Mouse (Mus musculus) hindbrain, embryonic 11.5 days (tissue): ENCODE measurements around the gene Rnasek. TPM values are rescaled to one million over a fixed set of nuclear protein-coding genes. Genes with fewer than 3 reads are reported as not detected.

ENCODE experiments used
- ATAC-seq: fragments of 200-750 bp; cut with Nextera tagmentation; 2 replicates; pipeline ENCODE4 v1.8.0; 2017; ENCODE audit warnings: mild to moderate bottlenecking, moderate TSS enrichment, moderate library complexity; ENCODE audit not compliant: low FRiP score
- DNase-seq: peaks from one replicate; pipeline ENCODE4 v3.0.0-alpha.2; 2015; ENCODE audit warnings: low spot score
- H3K27ac ChIP-seq: fragments of 300-500 bp; sonication (generic); 2 replicates; pipeline ENCODE4 v1.5.1; 2014; ENCODE audit warnings: mild to moderate bottlenecking, low read depth, low read length
- H3K27me3 ChIP-seq: fragments of 300-500 bp; sonication (generic); 2 replicates; pipeline ENCODE4 v1.6.1; 2014; ENCODE audit warnings: mild to moderate bottlenecking, low read length, moderate library complexity, mixed read lengths; ENCODE audit not compliant: control insufficient read depth, insufficient read depth
- H3K36me3 ChIP-seq: fragments of 300-500 bp; sonication (generic); 2 replicates; pipeline ENCODE4 v1.6.1; 2014; ENCODE audit warnings: mild to moderate bottlenecking, low read length, moderate library complexity, mixed read lengths; ENCODE audit not compliant: control insufficient read depth, insufficient read depth
- H3K4me1 ChIP-seq: fragments of 300-500 bp; sonication (generic); replicated peaks from 2 replicates; pipeline ENCODE4 v1.6.1; 2014; ENCODE audit warnings: low read length, mixed read lengths; ENCODE audit not compliant: control insufficient read depth, insufficient read depth
- H3K4me2 ChIP-seq: fragments of 300-500 bp; sonication (generic); replicated peaks from 2 replicates; pipeline ENCODE4 v1.6.1; 2014; ENCODE audit warnings: mild to moderate bottlenecking, low read depth, low read length
- H3K4me3 ChIP-seq: fragments of 300-500 bp; sonication (generic); 2 replicates; pipeline ENCODE4 v1.5.1; 2014; ENCODE audit warnings: low read depth, low read length
- H3K9ac ChIP-seq: fragments of 300-500 bp; sonication (generic); 2 replicates; pipeline ENCODE4 v1.6.1; 2014; ENCODE audit warnings: low read depth, low read length
- H3K9me3 ChIP-seq: fragments of 300-500 bp; sonication (generic); 2 replicates; pipeline ENCODE4 v1.6.1; 2016; ENCODE audit warnings: low read length; ENCODE audit not compliant: control insufficient read depth
- WGBS: fragments of 180-500 bp; shearing (Covaris S2); extraction: QIAGEN DNeasy Blood & Tissue Kit; methylation state at CpG from one replicate; pipeline ENCODE4 v1.1.7; 2014; 5-methylcytosine and 5-hydroxymethylcytosine counted together
- polyA plus RNA-seq: library from polyadenylated mRNA; unstranded; fragments of >200 nt; fragmentation: Nextera tagmentation; extraction: Ambion mirVana; gene quantifications from 2 replicates; pipeline ENCODE4 v1.2.1, GENCODE M21; 2014

The Rnasek gene
- polyA plus RNA-seq, 1 experiment from 2014 or later = 146 TPM

DNA sequence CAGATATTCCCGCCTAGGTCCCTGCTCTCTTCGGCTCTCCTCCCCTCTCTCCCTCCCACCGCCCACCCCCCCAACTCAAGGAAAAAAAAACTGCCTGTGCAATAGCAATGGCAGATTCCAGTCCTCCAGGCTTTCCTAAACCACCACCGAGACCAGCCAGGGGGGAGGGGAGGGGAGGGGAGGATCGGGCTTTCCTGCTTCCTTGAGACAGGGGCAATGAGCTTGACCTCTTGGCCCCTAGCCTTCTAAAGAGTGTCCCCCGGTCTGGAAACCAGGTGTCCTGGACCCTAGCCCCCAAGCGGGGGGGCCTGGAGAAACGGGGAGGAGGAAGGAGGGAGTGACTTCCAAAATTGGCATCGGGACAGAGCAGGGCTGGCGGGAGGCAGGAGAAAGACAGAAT is 7.1 kb downstream of the Rnasek start:
- H3K9ac ChIP-seq = peak overlapping the region; percentile 35; the same call in 1 of the 2 replicates
- peak overlapping the region; percentile 12; the same call in 1 of the 2 replicates for H3K4me3 ChIP-seq
- DNase-seq (peak; percentile 73), ATAC-seq (no peak)
- peaks cover 9% of the 10 kb centered on the region for H3K4me1 ChIP-seq
- WGBS = 5% methylated on average over 7 of the region's 10 CpGs
- no peaks in the 10 kb centered on the region for H3K36me3 ChIP-seq
- no peaks in the 10 kb centered on the region for H3K9me3 ChIP-seq
- H3K27ac ChIP-seq = no peak overlapping the region
- peaks cover 27% of the 10 kb centered on the region for H3K27me3 ChIP-seq
- H3K4me2 ChIP-seq = peak overlapping the region; percentile 40

DNA sequence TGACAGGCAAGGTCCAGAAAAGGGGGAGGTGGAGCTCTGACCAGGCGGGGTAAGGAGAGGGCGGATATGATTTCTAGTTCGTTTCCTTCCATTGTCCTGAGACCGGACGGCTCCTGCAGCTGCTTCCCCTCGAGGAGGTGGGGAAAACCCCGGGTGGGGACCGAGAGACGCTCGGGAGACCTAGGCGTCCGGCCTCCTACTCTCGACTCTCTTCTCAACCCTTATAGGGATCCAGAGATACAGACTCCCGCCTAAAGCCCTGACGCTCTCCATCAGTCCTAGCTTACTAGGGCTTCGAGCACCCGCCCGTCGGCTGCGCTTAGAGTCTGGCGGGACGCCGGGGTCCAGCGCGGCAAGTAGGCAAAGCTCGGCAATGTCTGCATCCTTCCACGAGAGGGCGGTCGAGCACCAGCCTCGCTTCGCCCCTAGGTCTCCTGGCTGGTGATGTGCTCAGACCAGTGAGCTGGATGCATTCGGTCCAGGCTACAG is 9.4 kb downstream of the Rnasek start:
- peak overlapping the region; percentile 26; the same call in 1 of the 2 replicates for H3K4me2 ChIP-seq
- H3K9me3 ChIP-seq = no peaks in the 10 kb centered on the region
- ATAC-seq (peak; percentile 47), DNase-seq (peak; percentile 94)
- WGBS = 1% methylated on average over 27 of the region's 32 CpGs
- H3K4me3 ChIP-seq = 0 out of 2 replicates have a peak overlapping the region, but pooled peaks have one; percentile 14
- H3K9ac ChIP-seq = no peak overlapping the region
- peaks cover 4% of the 10 kb centered on the region; the same call in 1 of the 2 replicates for H3K4me1 ChIP-seq
- H3K27ac ChIP-seq = no peak overlapping the region; the same call in 1 of the 2 replicates
- H3K27me3 ChIP-seq = peaks cover 47% of the 10 kb centered on the region
- no peaks in the 10 kb centered on the region for H3K36me3 ChIP-seq

- no peak within 1 kb of the TSS; the same call in 1 of the 2 replicates for H3K9ac ChIP-seq
- H3K4me2 ChIP-seq = peak within 1 kb of the TSS; percentile 26
- H3K36me3 ChIP-seq = no peaks in the 10 kb centered on the region
- H3K27me3 ChIP-seq = peaks cover 51% of the 10 kb centered on the region
- 3% methylated on average over 39 of the region's 39 CpGs for WGBS
- H3K4me3 ChIP-seq = peak within 1 kb of the TSS; percentile 17
- DNase-seq (peak; percentile 31), ATAC-seq (no peak)
- no peaks in the 10 kb centered on the region for H3K9me3 ChIP-seq
- H3K27ac ChIP-seq = no peak within 1 kb of the TSS; the same call in 1 of the 2 replicates
- H3K4me1 ChIP-seq = peaks cover 4% of the 10 kb centered on the region; the same call in 1 of the 2 replicates
These were observed 10.2 kb downstream of the Rnasek start, which contains the start of gene Bcl6b for GRCm38 (mm10) chr11:70229260-70230010. Bcl6b (minus strand) TSS chr11:70229798.

- H3K36me3 ChIP-seq = no peaks in the 10 kb centered on the region
- H3K4me2 ChIP-seq = peak overlapping the region; percentile 25
- H3K4me1 ChIP-seq = peaks cover 4% of the 10 kb centered on the region; the same call in 1 of the 2 replicates
- H3K27ac ChIP-seq = no peak overlapping the region
- H3K9ac ChIP-seq = no peak overlapping the region; the same call in 1 of the 2 replicates
- no peaks in the 10 kb centered on the region for H3K9me3 ChIP-seq
- ATAC-seq = peak; percentile 57
- WGBS = 1% methylated on average over 19 of the region's 19 CpGs
- H3K4me3 ChIP-seq = peak overlapping the region; percentile 17
- H3K27me3 ChIP-seq = peaks cover 51% of the 10 kb centered on the region
- DNase-seq = peak; percentile 86
These were observed 10.8 kb downstream of the Rnasek start for GRCm38 (mm10) chr11:70228828-70229227.

DNA sequence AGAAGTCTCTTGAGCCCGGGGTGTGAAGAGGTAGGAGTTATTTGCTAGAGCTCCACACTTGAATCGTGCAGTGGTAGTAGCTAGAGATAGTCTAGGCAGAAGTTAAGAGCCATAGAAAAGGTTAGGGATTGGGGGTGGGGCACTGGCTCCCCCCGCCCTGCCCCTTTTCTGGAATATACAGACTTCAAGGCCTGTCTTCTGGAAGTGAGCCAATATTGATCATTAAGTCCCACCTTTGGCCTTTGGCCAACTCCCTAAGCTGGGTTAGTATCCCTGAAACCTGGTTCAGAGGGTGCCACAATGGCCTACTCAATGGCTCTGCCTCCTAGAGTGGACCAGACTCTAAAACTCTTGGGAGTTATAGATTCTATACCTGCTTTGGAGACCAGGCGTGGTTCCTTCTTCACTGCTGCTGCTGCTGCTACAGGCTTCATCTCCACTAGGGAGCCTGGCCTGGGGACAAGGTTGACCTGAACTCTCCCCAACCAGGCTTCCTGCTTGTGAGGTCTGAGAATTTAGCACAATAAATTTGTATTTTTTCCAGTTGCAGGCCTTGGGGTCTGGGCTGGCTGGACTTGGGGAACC is 11.9 kb downstream of the Rnasek start:
- peaks cover 4% of the 10 kb centered on the region; the same call in 1 of the 2 replicates for H3K4me1 ChIP-seq
- no peak overlapping the region for H3K27ac ChIP-seq
- peaks cover 51% of the 10 kb centered on the region for H3K27me3 ChIP-seq
- H3K9ac ChIP-seq = no peak overlapping the region
- WGBS = 91% methylated on average over 4 of the region's 4 CpGs
- H3K4me2 ChIP-seq = no peak overlapping the region
- DNase-seq = no peak
- ATAC-seq = no peak
- no peaks in the 10 kb centered on the region for H3K9me3 ChIP-seq
- H3K4me3 ChIP-seq = no peak overlapping the region
- H3K36me3 ChIP-seq = no peaks in the 10 kb centered on the region

DNA sequence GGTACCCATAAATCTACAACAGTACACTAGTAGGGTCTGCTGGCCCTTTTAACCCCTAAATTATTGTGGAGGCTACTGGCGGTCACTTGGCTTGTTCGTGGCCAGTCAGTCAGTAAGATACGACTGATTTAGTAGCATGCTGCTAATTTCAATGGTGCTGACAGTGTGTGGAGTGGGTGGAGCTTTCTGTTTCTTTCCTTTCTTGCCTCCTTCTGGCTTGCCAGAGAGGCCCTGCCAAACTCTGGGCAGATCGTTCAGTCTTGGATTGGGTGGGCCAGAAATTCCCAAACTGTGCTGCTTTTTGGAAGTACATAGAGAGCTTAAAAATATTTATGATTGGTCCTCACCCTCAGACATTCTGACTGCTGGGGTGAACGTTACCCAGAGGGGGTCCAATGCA is 12.5 kb downstream of the Rnasek start:
- no peak for DNase-seq
- no peak overlapping the region for H3K9ac ChIP-seq
- 47% methylated on average over 5 of the region's 5 CpGs for WGBS

GRCm38 (mm10) chr11:70226602-70226890 is 13.1 kb downstream of the Rnasek start:
- Histone ChIP-seq H3K4me1 (peaks cover 7% of the 10 kb centered on the region; the same call in 1 of the 2 replicates), H3K4me2 (0 out of 2 replicates have a peak overlapping the region, but pooled peaks have one; percentile 9), H3K9me3 (no peaks in the 10 kb centered on the region), H3K9ac (no peak overlapping the region; the same call in 1 of the 2 replicates), H3K27me3 (peaks cover 51% of the 10 kb centered on the region), H3K4me3 (peak overlapping the region; percentile 10), H3K27ac (no peak overlapping the region), H3K36me3 (no peaks in the 10 kb centered on the region)
- DNase-seq (peak; percentile 28), ATAC-seq (no peak)
- 6% methylated on average over 18 of the region's 18 CpGs for WGBS

More for the DNA sequence above, 12.5 kb downstream of the Rnasek start:
- no peak overlapping the region for H3K4me2 ChIP-seq
- no peaks in the 10 kb centered on the region for H3K9me3 ChIP-seq
- H3K36me3 ChIP-seq = no peaks in the 10 kb centered on the region
- H3K4me1 ChIP-seq = peaks cover 5% of the 10 kb centered on the region; the same call in 1 of the 2 replicates
- no peak overlapping the region for H3K27ac ChIP-seq
- H3K27me3 ChIP-seq = peaks cover 51% of the 10 kb centered on the region
- no peak overlapping the region for H3K4me3 ChIP-seq
- ATAC-seq = no peak

- DNase-seq (peak; percentile 37), ATAC-seq (no peak)
- peaks cover 51% of the 10 kb centered on the region for H3K27me3 ChIP-seq
- peaks cover 7% of the 10 kb centered on the region; the same call in 1 of the 2 replicates for H3K4me1 ChIP-seq
- no peaks in the 10 kb centered on the region for H3K9me3 ChIP-seq
- H3K4me3 ChIP-seq = peak overlapping the region; percentile 10
- 20% methylated on average over 27 of the region's 27 CpGs for WGBS
- peak overlapping the region; percentile 9; the same call in 1 of the 2 replicates for H3K9ac ChIP-seq
- H3K27ac ChIP-seq = no peak overlapping the region
- no peaks in the 10 kb centered on the region for H3K36me3 ChIP-seq
- peak overlapping the region; percentile 9; the same call in 1 of the 2 replicates for H3K4me2 ChIP-seq
These were observed 13.6 kb downstream of the Rnasek start for GRCm38 (mm10) chr11:70225798-70226601.
